Mouse (Mus musculus): ENCODE measurements around the gene Rbm34. TPM values are rescaled to one million over a fixed set of nuclear protein-coding genes. Genes with fewer than 3 reads are reported as not detected.
"Not testable (repeated sequence)": the region's sequence is repeated elsewhere in the genome, so short reads cannot be mapped to it uniquely, and the experiment has no call there.

Gene Rbm34
- 13.0 and 15.4 TPM in 2 replicates for total RNA-seq (2021)
- long read RNA-seq, transcript Rbm34-201 (11 exons, 3,424 nt), result major isoform, 11 of 22 reads
- long read RNA-seq, partial matches to known transcripts, result 5 of 22 reads
- long read RNA-seq, other reads (novel, unspliced or antisense), result 2 of 22 reads

GRCm38 (mm10) chr8:126970579-126971313 lies at the start of gene Rbm34:
Rbm34 (minus strand) TSS chr8:126971071.
- peak; percentile 90 for DNase-seq

- no peak for DNase-seq
These were observed 40.8 kb upstream of the Rbm34 start for GRCm38 (mm10) chr8:127011668-127012067.

- DNase-seq, result no peak
These were observed 23.6 kb upstream of the Rbm34 start for GRCm38 (mm10) chr8:126994506-126994905.

GRCm38 (mm10) chr8:126989363-126990153 lies 18.7 kb upstream of the Rbm34 start:
- DNase-seq, result no peak

GRCm38 (mm10) chr8:126988346-126989006 lies 17.6 kb upstream of the Rbm34 start:
- no peak for DNase-seq

- DNase-seq, result peak; percentile 73
These were observed 15.6 kb upstream of the Rbm34 start for GRCm38 (mm10) chr8:126986495-126986894.

- no peak for DNase-seq
These were observed 9.2 kb upstream of the Rbm34 start for GRCm38 (mm10) chr8:126980046-126980445.

GRCm38 (mm10) chr8:126979091-126979920 lies 8.4 kb upstream of the Rbm34 start:
- DNase-seq, result no peak

GRCm38 (mm10) chr8:126978535-126978934 lies 7.7 kb upstream of the Rbm34 start:
- DNase-seq, result not testable (repeated sequence)

- no peak for DNase-seq
These were observed 7.2 kb upstream of the Rbm34 start for GRCm38 (mm10) chr8:126978028-126978427.

GRCm38 (mm10) chr8:126976608-126977348 lies 5.9 kb upstream of the Rbm34 start:
- DNase-seq, result no peak

- no peak for DNase-seq
These were observed 4.8 kb upstream of the Rbm34 start for GRCm38 (mm10) chr8:126975706-126976105.

GRCm38 (mm10) chr8:126974511-126974910 lies 3.6 kb upstream of the Rbm34 start:
- no peak for DNase-seq

- no peak for DNase-seq
These were observed 2.9 kb upstream of the Rbm34 start for GRCm38 (mm10) chr8:126973686-126974265.

GRCm38 (mm10) chr8:126972649-126973048 lies 1.8 kb upstream of the Rbm34 start:
- DNase-seq, result no peak

GRCm38 (mm10) chr8:126972102-126972501 lies 1.2 kb upstream of the Rbm34 start:
- DNase-seq, result no peak

- no peak for DNase-seq
These were observed 418 bp upstream of the Rbm34 start for GRCm38 (mm10) chr8:126971314-126971664.

GRCm38 (mm10) chr8:126969546-126969945 lies 1.3 kb downstream of the Rbm34 start:
- no peak for DNase-seq

GRCm38 (mm10) chr8:126968107-126968506 lies 2.8 kb downstream of the Rbm34 start:
- DNase-seq, result no peak

GRCm38 (mm10) chr8:126965246-126965645 lies 5.6 kb downstream of the Rbm34 start:
- DNase-seq, result no peak

- DNase-seq, result no peak
These were observed 8.0 kb downstream of the Rbm34 start for GRCm38 (mm10) chr8:126962871-126963270.

Measured in adrenal gland, postnatal 25 days (tissue).